Mouse (Mus musculus) intestine, embryonic 14.5 days (tissue): ENCODE measurements around the gene Iqsec1. TPM values are rescaled to one million over a fixed set of nuclear protein-coding genes. Genes with fewer than 3 reads are reported as not detected.

Experiments
- ATAC-seq: fragments of 200-750 bp; cut with Nextera tagmentation; replicated peaks from 2 replicates; pipeline ENCODE4 v1.8.0; 2017; ENCODE audit warnings: low read depth, moderate number of reproducible peaks, moderate TSS enrichment, moderate library complexity; ENCODE audit not compliant: low FRiP score, low TSS enrichment
- DNase-seq: peaks from one replicate; pipeline ENCODE4 v3.0.0-alpha.2; 2018; ENCODE audit warnings: low spot score
- H3K27ac ChIP-seq: fragments of 300-500 bp; sonication (generic); 2 replicates; pipeline ENCODE4 v1.5.1; 2014; ENCODE audit warnings: low read depth, mild to moderate bottlenecking, control low read depth
- H3K27me3 ChIP-seq: fragments of 300-500 bp; sonication (generic); replicated peaks from 2 replicates; pipeline ENCODE4 v1.6.1; 2014; ENCODE audit warnings: low read length, control low read depth; ENCODE audit not compliant: control insufficient read depth, insufficient read depth
- H3K36me3 ChIP-seq: fragments of 300-500 bp; sonication (generic); 2 replicates; pipeline ENCODE4 v1.6.1; 2014; ENCODE audit warnings: low read length, control low read depth; ENCODE audit not compliant: control insufficient read depth, insufficient read depth
- H3K4me1 ChIP-seq: fragments of 300-500 bp; sonication (generic); replicated peaks from 2 replicates; pipeline ENCODE4 v1.6.1; 2014; ENCODE audit warnings: low read length, control low read depth, mixed read lengths; ENCODE audit not compliant: control insufficient read depth, insufficient read depth
- H3K4me2 ChIP-seq: fragments of 300-500 bp; sonication (generic); 2 replicates; pipeline ENCODE4 v1.6.1; 2014; ENCODE audit warnings: low read length
- H3K4me3 ChIP-seq: fragments of 300-500 bp; sonication (generic); 2 replicates; pipeline ENCODE4 v1.5.1; 2014; ENCODE audit warnings: low read depth, low read length, control low read depth, mixed read lengths
- H3K9ac ChIP-seq: fragments of 300-500 bp; sonication (generic); 2 replicates; pipeline ENCODE4 v1.6.1; 2014; ENCODE audit warnings: mild to moderate bottlenecking, low read length
- H3K9me3 ChIP-seq: fragments of 300-500 bp; sonication (generic); 2 replicates; pipeline ENCODE4 v1.6.1; 2016; ENCODE audit warnings: low read length, control low read depth; ENCODE audit not compliant: control insufficient read depth
- WGBS: fragments of 180-500 bp; shearing (Covaris S2); extraction: QIAGEN DNeasy Blood & Tissue Kit; methylation state at CpG from one replicate; pipeline ENCODE4 v1.1.7; 2014; 5-methylcytosine and 5-hydroxymethylcytosine counted together
- polyA plus RNA-seq: library from polyadenylated mRNA; unstranded; fragments of >200 nt; fragmentation: Nextera tagmentation; extraction: Ambion mirVana; gene quantifications from 2 replicates; pipeline ENCODE4 v1.2.1, GENCODE M21; 2014

Gene Iqsec1
- polyA plus RNA-seq, 1 experiment from 2014 or later: 13.0 TPM

DNA sequence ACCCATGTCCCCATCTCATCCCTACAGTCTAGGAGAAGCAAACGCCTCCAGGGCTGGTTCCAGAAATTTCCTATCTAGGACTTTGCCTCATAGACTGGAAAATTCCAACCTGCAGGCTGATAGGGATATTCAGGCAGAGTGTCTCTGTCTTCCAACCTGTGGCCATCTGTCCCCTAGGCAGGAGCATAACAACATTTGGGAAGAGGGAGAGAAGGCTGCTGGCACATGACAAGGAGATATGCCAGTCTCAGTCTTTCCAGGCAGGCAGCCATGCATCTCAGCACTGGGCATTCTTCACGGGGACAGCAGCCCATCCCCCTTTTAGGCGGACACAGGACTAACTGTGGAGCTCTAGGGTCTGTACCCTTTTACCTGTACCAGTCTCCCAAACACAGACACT is 176.4 kb downstream of the Iqsec1 start:
- no peak overlapping the region for H3K27ac ChIP-seq
- 0 out of 2 replicates have a peak, but pooled peaks cover 9% of the 10 kb centered on the region for H3K27me3 ChIP-seq
- no peak overlapping the region for H3K9ac ChIP-seq
- ATAC-seq: no peak
- no peak for DNase-seq
- no peaks in the 10 kb centered on the region for H3K9me3 ChIP-seq
- H3K4me1 ChIP-seq: peaks cover 6% of the 10 kb centered on the region; the same call in 1 of the 2 replicates
- H3K4me3 ChIP-seq: no peak overlapping the region
- H3K36me3 ChIP-seq: no peaks in the 10 kb centered on the region
- no peak overlapping the region for H3K4me2 ChIP-seq
- WGBS: 65% methylated on average over 3 of the region's 3 CpGs

DNA sequence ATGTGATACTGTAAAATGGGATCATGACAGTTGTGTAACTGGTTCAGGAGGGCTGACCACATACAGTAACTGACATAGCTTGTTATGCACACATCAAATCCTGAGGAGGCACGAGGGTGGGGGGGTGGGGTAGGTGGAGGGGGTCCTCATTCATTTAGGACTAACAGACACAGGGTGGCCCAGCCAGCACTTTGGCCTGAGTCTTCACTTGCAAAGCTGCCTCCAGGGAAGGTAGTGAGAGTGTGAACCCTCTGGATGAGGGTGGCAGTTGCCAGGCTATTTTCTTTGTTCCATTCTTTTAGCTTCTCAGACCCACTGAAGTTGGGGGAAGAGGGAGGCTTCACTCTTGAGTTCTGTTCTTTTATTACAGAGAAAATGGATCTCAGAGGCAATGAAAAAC is 177.9 kb downstream of the Iqsec1 start:
- Histone ChIP-seq H3K27ac (no peak overlapping the region), H3K27me3 (0 out of 2 replicates have a peak, but pooled peaks cover 9% of the 10 kb centered on the region), H3K9me3 (no peaks in the 10 kb centered on the region), H3K4me2 (no peak overlapping the region), H3K9ac (no peak overlapping the region), H3K36me3 (no peaks in the 10 kb centered on the region), H3K4me1 (peaks cover 6% of the 10 kb centered on the region; the same call in 1 of the 2 replicates), H3K4me3 (no peak overlapping the region)
- WGBS: 80% methylated on average over 1 of the region's 1 CpGs
- ATAC-seq (no peak), DNase-seq (no peak)

DNA sequence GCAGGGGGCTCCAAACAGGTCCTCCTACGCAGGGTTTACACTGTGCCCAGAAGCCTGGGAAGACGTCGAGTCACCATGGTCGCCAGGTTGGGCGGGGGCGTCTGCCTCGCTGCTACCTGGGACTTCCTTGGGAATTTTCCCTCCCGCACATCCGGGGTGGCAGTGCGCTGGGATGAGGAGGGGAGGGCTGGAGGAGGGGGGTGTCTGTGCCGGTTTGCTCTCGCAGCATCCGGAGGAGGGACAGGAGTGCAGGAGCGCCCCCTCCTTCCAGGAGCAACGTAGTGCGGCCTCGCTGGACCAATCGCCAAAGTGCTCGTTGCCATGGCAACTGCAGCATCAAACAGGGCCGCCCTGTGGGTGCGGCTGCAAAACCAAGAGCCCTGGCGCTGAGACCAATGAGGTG is 178.5 kb downstream of the Iqsec1 start:
- ATAC-seq (peak; percentile 28; the same call in 1 of the 2 replicates), DNase-seq (peak; percentile 68)
- Histone ChIP-seq H3K9me3 (no peaks in the 10 kb centered on the region), H3K4me1 (peaks cover 6% of the 10 kb centered on the region; the same call in 1 of the 2 replicates), H3K36me3 (no peaks in the 10 kb centered on the region), H3K27ac (no peak overlapping the region), H3K27me3 (0 out of 2 replicates have a peak, but pooled peaks cover 9% of the 10 kb centered on the region), H3K4me3 (no peak overlapping the region), H3K4me2 (peak overlapping the region; percentile 28; the same call in 1 of the 2 replicates), H3K9ac (no peak overlapping the region)
- WGBS: 2% methylated on average over 22 of the region's 22 CpGs

DNA sequence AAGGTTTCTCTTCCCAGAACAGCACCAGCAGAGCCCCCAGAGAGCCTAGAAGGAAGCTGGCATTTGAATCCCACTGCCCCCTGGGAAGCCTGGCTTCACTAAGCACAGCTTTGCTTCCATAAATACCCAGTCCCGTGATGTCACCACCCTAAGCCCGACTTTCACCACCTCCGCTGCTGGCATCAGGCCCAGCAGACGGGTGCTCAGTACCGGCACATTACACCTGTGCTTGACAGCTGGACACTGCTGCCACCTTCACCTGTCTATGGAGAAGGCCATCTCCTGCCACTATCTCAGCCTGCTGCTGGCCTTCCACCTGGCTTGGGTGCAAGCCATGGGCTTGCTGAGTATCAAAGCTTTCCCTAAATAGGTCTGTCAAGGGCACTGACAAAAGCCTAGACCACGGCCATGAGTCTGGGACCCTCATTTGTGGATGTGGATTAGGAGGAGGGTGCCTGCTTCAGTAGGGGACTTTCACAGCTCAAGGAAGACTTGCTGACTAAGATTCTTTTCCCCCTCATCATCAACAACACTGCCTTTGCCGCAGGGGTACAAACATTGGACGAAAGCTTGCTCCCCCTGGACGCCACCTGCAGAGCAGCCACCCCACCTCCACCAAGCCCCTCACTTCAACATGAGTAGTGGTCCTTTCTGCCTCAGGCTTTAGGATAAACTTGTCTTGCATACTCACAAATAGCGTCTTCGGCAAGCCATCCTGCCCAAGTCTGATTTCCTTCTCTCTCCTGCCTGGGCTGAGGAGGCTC is 179.2 kb downstream of the Iqsec1 start:
- DNase-seq (no peak), ATAC-seq (no peak)
- Histone ChIP-seq H3K27ac (no peak overlapping the region), H3K36me3 (no peaks in the 10 kb centered on the region), H3K9me3 (no peaks in the 10 kb centered on the region), H3K4me2 (no peak overlapping the region), H3K9ac (no peak overlapping the region), H3K27me3 (0 out of 2 replicates have a peak, but pooled peaks cover 9% of the 10 kb centered on the region), H3K4me1 (peaks cover 6% of the 10 kb centered on the region; the same call in 1 of the 2 replicates), H3K4me3 (no peak overlapping the region)
- 66% methylated on average over 11 of the region's 11 CpGs for WGBS

DNA sequence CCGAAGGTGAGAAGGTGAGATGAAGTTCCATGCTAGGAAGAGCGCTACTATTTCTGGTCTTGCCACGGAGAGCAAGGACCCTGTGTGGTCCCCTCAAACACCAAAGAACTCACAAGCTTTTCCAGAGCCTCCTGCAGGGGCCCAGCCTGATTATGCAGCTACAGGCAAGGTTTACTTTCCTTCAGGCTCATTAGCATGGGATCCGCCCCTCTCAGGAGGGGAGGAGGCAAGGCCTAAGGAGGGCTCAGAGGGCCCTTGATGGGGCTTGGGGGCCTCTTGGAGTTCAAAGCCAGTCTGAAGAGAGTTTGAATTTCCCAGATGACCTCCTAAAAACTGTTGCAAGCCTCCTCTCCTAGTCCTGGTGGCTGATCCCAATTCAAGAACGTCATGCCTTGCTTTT is 179.9 kb downstream of the Iqsec1 start:
- ATAC-seq (no peak), DNase-seq (no peak)
- Histone ChIP-seq H3K4me1 (peaks cover 6% of the 10 kb centered on the region; the same call in 1 of the 2 replicates), H3K27ac (no peak overlapping the region), H3K36me3 (no peaks in the 10 kb centered on the region), H3K4me3 (no peak overlapping the region), H3K27me3 (0 out of 2 replicates have a peak, but pooled peaks cover 9% of the 10 kb centered on the region), H3K4me2 (no peak overlapping the region), H3K9me3 (no peaks in the 10 kb centered on the region), H3K9ac (no peak overlapping the region)
- WGBS: 14% methylated on average over 5 of the region's 5 CpGs

DNA sequence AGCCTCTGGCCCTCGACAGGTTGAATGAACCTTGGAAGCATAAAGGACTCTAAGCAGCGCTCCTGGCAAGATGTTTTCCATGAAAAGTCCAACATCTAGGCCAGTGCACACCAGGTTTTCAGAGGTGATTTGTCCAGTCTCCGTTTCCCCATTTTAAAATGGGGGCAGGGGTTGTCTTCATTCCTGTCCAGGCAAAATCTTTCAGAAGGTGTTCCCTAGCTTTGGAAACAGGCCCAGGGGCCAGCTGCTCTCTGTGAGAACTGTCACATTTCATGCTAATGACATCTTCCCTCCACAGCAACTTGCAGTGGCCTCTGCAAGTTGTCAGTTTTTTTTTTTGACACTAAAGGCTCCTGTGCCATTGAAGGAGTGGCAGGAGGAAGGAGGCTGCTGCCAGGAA is 180.4 kb downstream of the Iqsec1 start:
- H3K36me3 ChIP-seq: no peaks in the 10 kb centered on the region
- no peak for DNase-seq
- H3K4me2 ChIP-seq: no peak overlapping the region
- WGBS: 76% methylated on average over 3 of the region's 3 CpGs
- 0 out of 2 replicates have a peak, but pooled peaks cover 9% of the 10 kb centered on the region for H3K27me3 ChIP-seq
- no peak overlapping the region for H3K9ac ChIP-seq
- no peak overlapping the region for H3K4me3 ChIP-seq
- H3K27ac ChIP-seq: no peak overlapping the region
- no peak for ATAC-seq
- H3K9me3 ChIP-seq: no peaks in the 10 kb centered on the region
- H3K4me1 ChIP-seq: peaks cover 6% of the 10 kb centered on the region; the same call in 1 of the 2 replicates

DNA sequence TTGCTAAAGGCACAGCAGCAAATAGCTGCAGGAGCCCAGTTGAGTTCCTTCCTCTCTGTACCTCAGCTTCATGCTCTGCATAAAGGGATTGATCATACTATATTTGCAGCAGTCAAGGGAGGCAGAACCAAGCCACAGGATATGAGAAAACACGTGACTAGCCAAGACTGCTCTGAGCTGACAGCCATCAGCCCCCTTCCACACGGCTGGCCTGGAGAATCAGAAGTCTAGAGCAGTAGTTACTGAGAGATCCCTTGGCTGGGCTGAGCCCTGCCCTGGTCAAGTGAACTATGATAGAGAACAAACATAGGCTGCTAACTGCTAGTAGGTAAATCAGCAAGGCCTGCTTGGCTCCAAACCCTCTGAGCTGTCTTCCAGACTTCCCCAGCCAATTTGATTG is 180.9 kb downstream of the Iqsec1 start:
- H3K4me2 ChIP-seq: no peak overlapping the region
- DNase-seq (no peak), ATAC-seq (no peak)
- 0 out of 2 replicates have a peak, but pooled peaks cover 9% of the 10 kb centered on the region for H3K27me3 ChIP-seq
- no peak overlapping the region for H3K27ac ChIP-seq
- H3K36me3 ChIP-seq: no peaks in the 10 kb centered on the region
- H3K9ac ChIP-seq: no peak overlapping the region
- H3K4me1 ChIP-seq: peaks cover 6% of the 10 kb centered on the region; the same call in 1 of the 2 replicates
- 56% methylated on average over 2 of the region's 2 CpGs for WGBS
- no peaks in the 10 kb centered on the region for H3K9me3 ChIP-seq
- H3K4me3 ChIP-seq: no peak overlapping the region

DNA sequence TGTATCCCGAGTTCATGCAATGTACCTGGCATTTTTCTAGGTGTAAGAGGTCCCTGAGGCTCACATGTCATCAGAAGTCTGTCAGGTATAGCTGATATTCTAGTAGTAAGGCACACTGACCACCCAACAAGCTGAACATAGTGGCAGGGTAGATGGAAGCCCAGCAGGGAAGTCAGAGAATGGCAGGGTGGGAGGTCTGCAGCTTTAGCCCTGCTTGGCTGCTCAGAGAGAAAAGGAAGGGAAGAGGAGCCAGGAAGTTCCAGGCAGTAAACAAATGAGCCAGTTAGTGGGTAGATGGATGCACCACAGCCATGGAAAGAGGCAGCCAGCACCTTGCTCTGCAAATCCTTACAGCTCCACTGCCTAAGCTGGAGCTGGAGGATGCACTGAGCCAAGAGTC is 181.7 kb downstream of the Iqsec1 start:
- 83% methylated on average over 1 of the region's 1 CpGs for WGBS
- H3K27me3 ChIP-seq: 0 out of 2 replicates have a peak, but pooled peaks cover 9% of the 10 kb centered on the region
- no peak overlapping the region for H3K9ac ChIP-seq
- H3K4me1 ChIP-seq: peaks cover 6% of the 10 kb centered on the region; the same call in 1 of the 2 replicates
- H3K36me3 ChIP-seq: no peaks in the 10 kb centered on the region
- no peak for ATAC-seq
- no peaks in the 10 kb centered on the region for H3K9me3 ChIP-seq
- H3K4me2 ChIP-seq: no peak overlapping the region
- H3K27ac ChIP-seq: no peak overlapping the region
- H3K4me3 ChIP-seq: no peak overlapping the region
- no peak for DNase-seq
